Mouse (Mus musculus) 3134 (cell line): Measurements from ENCODE around the gene Sox2.

Source experiments
- DNase-seq: peaks from one replicate; pipeline ENCODE4 v3.0.0-alpha.2; 2011; ENCODE audit warnings: low spot score; ENCODE audit not compliant: insufficient read length; ENCODE audit errors: extremely low read depth

The Sox2 gene

GRCm38 (mm10) chr3:34643067-34643466 is 7.1 kb upstream of the Sox2 start:
- no peak for DNase-seq

GRCm38 (mm10) chr3:34643536-34644115 is 6.6 kb upstream of the Sox2 start:
- DNase-seq, result no peak

GRCm38 (mm10) chr3:34646169-34646568 is 4.0 kb upstream of the Sox2 start:
- no peak for DNase-seq

GRCm38 (mm10) chr3:34647688-34648087 is 2.5 kb upstream of the Sox2 start:
- DNase-seq, result peak; percentile 27

- DNase-seq, result no peak
Measured at GRCm38 (mm10) chr3:34648105-34648832, 1.9 kb upstream of the Sox2 start.

- DNase-seq, result no peak
Measured at GRCm38 (mm10) chr3:34648833-34649719, 1.1 kb upstream of the Sox2 start.

GRCm38 (mm10) chr3:34650621-34651361 is 586 bp downstream of the Sox2 start:
- no peak for DNase-seq

GRCm38 (mm10) chr3:34651486-34652170 is 1.4 kb downstream of the Sox2 start:
- no peak for DNase-seq

- DNase-seq, result no peak
Measured at GRCm38 (mm10) chr3:34652616-34653015, 2.4 kb downstream of the Sox2 start.

GRCm38 (mm10) chr3:34653235-34653976 is 3.2 kb downstream of the Sox2 start:
- no peak for DNase-seq

GRCm38 (mm10) chr3:34653977-34654500 is 3.8 kb downstream of the Sox2 start:
- no peak for DNase-seq

GRCm38 (mm10) chr3:34654781-34655180 is 4.6 kb downstream of the Sox2 start:
- no peak for DNase-seq

GRCm38 (mm10) chr3:34655311-34656075 is 5.3 kb downstream of the Sox2 start:
- no peak for DNase-seq

- DNase-seq, result no peak
Measured at GRCm38 (mm10) chr3:34656153-34656552, 5.9 kb downstream of the Sox2 start.

- no peak for DNase-seq
Measured at GRCm38 (mm10) chr3:34656813-34657700, 6.9 kb downstream of the Sox2 start.

GRCm38 (mm10) chr3:34657701-34658090 is 7.5 kb downstream of the Sox2 start:
- DNase-seq, result no peak

GRCm38 (mm10) chr3:34658241-34658965 is 8.2 kb downstream of the Sox2 start:
- no peak for DNase-seq
